Mouse (Mus musculus) spleen, adult 2 months (tissue): ENCODE measurements around the gene Kazn. TPM values are rescaled to one million over a fixed set of nuclear protein-coding genes. Genes with fewer than 3 reads are reported as not detected.

Experiments used
- DNase-seq, 2 experiments: peaks; one replicate each; pipeline versions ENCODE4 v3.0.0 to v3.0.0-alpha.2; 2012 to 2021; ENCODE audit warnings: low spot score in 2 of 2, low read depth in 1 of 2
- H3K27ac ChIP-seq: fragments of 200-500 bp; 2 replicates; pipeline ENCODE4 v1.5.1; 2012; ENCODE audit warnings: low read length, inconsistent platforms; ENCODE audit not compliant: insufficient read depth
- H3K27me3 ChIP-seq: fragments of 200-500 bp; 2 replicates; pipeline ENCODE4 v1.6.1; 2012; ENCODE audit warnings: mild to moderate bottlenecking, moderate library complexity, low read length, inconsistent platforms; ENCODE audit not compliant: control insufficient read depth, insufficient read depth
- H3K36me3 ChIP-seq: fragments of 200-500 bp; 2 replicates; pipeline ENCODE4 v1.6.1; 2012; ENCODE audit warnings: mild to moderate bottlenecking, low read length, inconsistent platforms; ENCODE audit not compliant: control insufficient read depth, insufficient read depth
- H3K4me1 ChIP-seq: fragments of 200-500 bp; 2 replicates; pipeline ENCODE4 v1.6.1; 2011; ENCODE audit warnings: inconsistent platforms; ENCODE audit not compliant: control insufficient read depth, insufficient read depth, insufficient read length
- H3K4me3 ChIP-seq: fragments of 200-500 bp; 2 replicates; pipeline ENCODE4 v1.5.1; 2011; ENCODE audit warnings: mild to moderate bottlenecking, inconsistent platforms; ENCODE audit not compliant: insufficient read depth, insufficient read length; ENCODE audit errors: extremely low read depth
- CTCF ChIP-seq: fragments of 200-500 bp; IDR thresholded peaks from 2 replicates; pipeline ENCODE4 v1.5.1; 2011; ENCODE audit warnings: mild to moderate bottlenecking, inconsistent platforms; ENCODE audit not compliant: insufficient read depth, insufficient read length, insufficient replicate concordance; ENCODE audit errors: extremely low read depth
- POLR2A ChIP-seq: fragments of 200-500 bp; IDR thresholded peaks from 2 replicates; pipeline ENCODE4 v1.6.1; 2011; ENCODE audit warnings: low read depth, low read length, inconsistent platforms
- WGBS: fragments of 180-500 bp; shearing (Covaris S2); methylation state at CpG from one replicate; pipeline ENCODE4 v1.1.7; 2018; 5-methylcytosine and 5-hydroxymethylcytosine counted together
- polyA plus RNA-seq: library from polyadenylated mRNA; depleted of rRNA; stranded (reverse); fragments of >200 nt; gene quantifications from 2 replicates; pipeline ENCODE4 v1.2.3, GENCODE M21; 2012

Gene Kazn
- polyA plus RNA-seq, 1 experiment = 13.2 TPM

- H3K27ac ChIP-seq = no peak overlapping the region
- peaks cover 6% of the 10 kb centered on the region; the same call in 1 of the 2 replicates for H3K27me3 ChIP-seq
- 84% methylated on average over 6 of the region's 6 CpGs for WGBS
- H3K4me3 ChIP-seq = no peak overlapping the region
- no peaks in the 10 kb centered on the region; the same call in 1 of the 2 replicates for H3K4me1 ChIP-seq
- DNase-seq = no peak
- H3K36me3 ChIP-seq = no peaks in the 10 kb centered on the region
- TF ChIP-seq CTCF = no peak
- no peak for TF ChIP-seq POLR2A
Measured at GRCm38 (mm10) chr4:142242750-142243383, 3.7 kb upstream of the Kazn start.

- Histone ChIP-seq H3K4me1 (no peaks in the 10 kb centered on the region; the same call in 1 of the 2 replicates), H3K4me3 (no peak overlapping the region), H3K27ac (no peak overlapping the region), H3K36me3 (no peaks in the 10 kb centered on the region), H3K27me3 (peaks cover 6% of the 10 kb centered on the region; the same call in 1 of the 2 replicates)
- 45% methylated on average over 4 of the region's 4 CpGs for WGBS
- no peak for DNase-seq
- TF ChIP-seq POLR2A (no peak), CTCF (no peak)
Measured at GRCm38 (mm10) chr4:142242164-142242563, 3.0 kb upstream of the Kazn start.

- no peak for TF ChIP-seq CTCF
- TF ChIP-seq POLR2A = no peak
- peaks cover 6% of the 10 kb centered on the region for H3K27me3 ChIP-seq
- 93% methylated on average over 5 of the region's 5 CpGs for WGBS
- H3K4me3 ChIP-seq = no peak overlapping the region
- no peak overlapping the region for H3K27ac ChIP-seq
- H3K36me3 ChIP-seq = no peaks in the 10 kb centered on the region
- no peak for DNase-seq
- H3K4me1 ChIP-seq = no peaks in the 10 kb centered on the region; the same call in 1 of the 2 replicates
Measured at GRCm38 (mm10) chr4:142240874-142241273, 1.7 kb upstream of the Kazn start.

GRCm38 (mm10) chr4:142238486-142239239, 538 bp downstream of the Kazn start:
- Histone ChIP-seq H3K36me3 (no peaks in the 10 kb centered on the region), H3K27me3 (peaks cover 6% of the 10 kb centered on the region), H3K4me3 (peak overlapping the region; percentile 39; the same call in 1 of the 2 replicates), H3K27ac (no peak overlapping the region), H3K4me1 (no peaks in the 10 kb centered on the region; the same call in 1 of the 2 replicates)
- TF ChIP-seq CTCF (no peak), POLR2A (no peak)
- WGBS = 1% methylated on average over 69 of the region's 69 CpGs
- no peak for DNase-seq

- H3K27me3 ChIP-seq = peaks cover 6% of the 10 kb centered on the region
- no peak for TF ChIP-seq CTCF
- TF ChIP-seq POLR2A = no peak
- H3K36me3 ChIP-seq = no peaks in the 10 kb centered on the region
- WGBS = 30% methylated on average over 14 of the region's 14 CpGs
- H3K4me1 ChIP-seq = no peaks in the 10 kb centered on the region; the same call in 1 of the 2 replicates
- H3K4me3 ChIP-seq = peak overlapping the region; percentile 39; the same call in 1 of the 2 replicates
- no peak for DNase-seq
- H3K27ac ChIP-seq = no peak overlapping the region
Measured at GRCm38 (mm10) chr4:142238041-142238440, 1.2 kb downstream of the Kazn start.

- Histone ChIP-seq H3K27ac (no peak overlapping the region), H3K4me3 (no peak overlapping the region), H3K27me3 (peaks cover 6% of the 10 kb centered on the region), H3K36me3 (no peaks in the 10 kb centered on the region), H3K4me1 (no peaks in the 10 kb centered on the region; the same call in 1 of the 2 replicates)
- WGBS = 93% methylated on average over 4 of the region's 4 CpGs
- TF ChIP-seq POLR2A (no peak), CTCF (no peak)
- no peak for DNase-seq
Measured at GRCm38 (mm10) chr4:142236681-142237080, 2.5 kb downstream of the Kazn start.

GRCm38 (mm10) chr4:142235426-142235825, 3.8 kb downstream of the Kazn start:
- H3K27ac ChIP-seq = no peak overlapping the region
- no peak for DNase-seq
- WGBS = 89% methylated on average over 11 of the region's 11 CpGs

More at GRCm38 (mm10) chr4:142235426-142235825, 3.8 kb downstream of the Kazn start:
- no peaks in the 10 kb centered on the region for H3K36me3 ChIP-seq
- no peak overlapping the region for H3K4me3 ChIP-seq
- TF ChIP-seq POLR2A = no peak
- TF ChIP-seq CTCF = no peak
- peaks cover 6% of the 10 kb centered on the region for H3K27me3 ChIP-seq
- H3K4me1 ChIP-seq = no peaks in the 10 kb centered on the region; the same call in 1 of the 2 replicates
